14 mouse cellular contexts compared by ENCODE assay signal in the genomic region with DNA sequence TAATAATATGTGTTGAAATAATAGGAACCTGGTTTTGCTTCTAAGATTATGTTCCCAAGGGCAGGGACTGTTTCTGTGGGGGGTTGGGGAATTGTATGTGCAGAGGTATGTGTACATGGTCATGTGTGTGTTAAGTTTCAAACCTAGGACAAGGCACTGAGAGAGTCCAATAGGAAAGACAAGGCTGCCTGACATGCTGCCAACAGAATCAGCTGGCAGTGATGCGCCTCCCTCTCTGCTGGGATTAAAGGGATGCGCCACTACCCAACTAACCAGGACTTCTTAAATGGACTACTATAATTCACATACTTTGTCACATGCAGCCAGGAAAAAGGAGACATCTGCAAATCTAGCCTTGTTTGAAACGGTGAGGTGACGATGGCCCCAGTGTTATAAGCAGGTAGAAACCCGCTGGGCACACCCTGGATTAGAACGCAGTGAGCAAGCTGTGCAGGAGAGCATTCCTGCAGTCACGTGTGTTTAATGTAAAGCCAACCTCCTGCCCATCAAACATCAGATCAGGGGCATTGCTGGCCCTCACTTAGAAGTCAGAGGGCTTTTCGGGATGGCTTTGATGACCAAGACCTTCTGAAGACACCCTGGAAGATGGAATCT. TPM values are rescaled to one million over a fixed set of nuclear protein-coding genes. Genes with fewer than 3 reads are reported as not detected.
A peak's percentile ranks its signal among the peaks of the same experiment; 100 is the strongest.
DNase-seq lines count a peak whose midpoint lies in the region; ATAC-seq and TF ChIP-seq lines count a peak whose summit lies in the region.
"Had no signal": no experiment of that assay in that cellular context is flagged by ENCODE, and none has a peak within 500 bp of the region (broad histone marks: within the 10 kb centered on the region; RNA-seq: fewer than 3 reads in every experiment).

No protein-coding gene starts in this region.

- H3K9ac ChIP-seq in forebrain, embryonic 13.5 days = no peak overlapping the region
- no peak overlapping the region for H3K9ac ChIP-seq in lung, embryonic 14.5 days
- H3K9ac ChIP-seq in hindbrain, embryonic 14.5 days = 0 out of 2 replicates have a peak overlapping the region, but pooled peaks have one; percentile 21
- H3K9ac ChIP-seq in stomach, embryonic 15.5 days = no peak overlapping the region

- H3K4me1 ChIP-seq in forebrain, embryonic 10.5 days = peaks cover 70% of the 10 kb centered on the region
- peaks cover 32% of the 10 kb centered on the region for H3K4me1 ChIP-seq in forebrain, embryonic 13.5 days
- peaks cover 9% of the 10 kb centered on the region for H3K4me1 ChIP-seq in lung, embryonic 14.5 days (ENCODE audit: insufficient read depth)
- peaks cover 17% of the 10 kb centered on the region for H3K4me1 ChIP-seq in hindbrain, embryonic 14.5 days (replicated peaks; ENCODE audit: control insufficient read depth, insufficient read depth, low read length)
- H3K4me1 ChIP-seq in stomach, embryonic 15.5 days = peaks cover 17% of the 10 kb centered on the region; the same call in 1 of the 2 replicates

- no peaks in the 10 kb centered on the region for H3K36me3 ChIP-seq in forebrain, embryonic 10.5 days (replicated peaks)
- H3K36me3 ChIP-seq in forebrain, embryonic 13.5 days (ENCODE audit: poor library complexity, severe bottlenecking) = no peaks in the 10 kb centered on the region
- no peaks in the 10 kb centered on the region for H3K36me3 ChIP-seq in lung, embryonic 14.5 days (ENCODE audit: insufficient read depth)
- H3K36me3 ChIP-seq in hindbrain, embryonic 14.5 days (replicated peaks; ENCODE audit: control insufficient read depth, insufficient read depth) = no peaks in the 10 kb centered on the region
- H3K36me3 ChIP-seq in stomach, embryonic 15.5 days = no peaks in the 10 kb centered on the region

- H3K4me3 ChIP-seq in forebrain, embryonic 10.5 days = no peak overlapping the region
- H3K4me3 ChIP-seq in forebrain, embryonic 13.5 days = no peak overlapping the region
- H3K4me3 ChIP-seq in lung, embryonic 14.5 days (ENCODE audit: low read depth, low read length) = no peak overlapping the region
- H3K4me3 ChIP-seq in hindbrain, embryonic 14.5 days (replicated peaks; ENCODE audit: low read length) = 0 out of 2 replicates have a peak overlapping the region, but pooled peaks have one; percentile 12
- no peak overlapping the region for H3K4me3 ChIP-seq in stomach, embryonic 15.5 days (replicated peaks)
- H3K4me3 ChIP-seq: erythroblast, embryonic 14.5 days had no signal

- no peak for DNase-seq in forebrain, embryonic 10.5 days (ENCODE audit: extremely low spot score, low spot score)
- no peak for DNase-seq in lung, embryonic 14.5 days
- no peak for DNase-seq in lung, postnatal 10 days
- DNase-seq in hindbrain, embryonic 14.5 days (ENCODE audit: low spot score) = no peak
- no peak for DNase-seq in frontal cortex, postnatal 14 days (ENCODE audit: low spot score in 2 of 2)
- DNase-seq in frontal cortex, adult 2 months (ENCODE audit: extremely low spot score in 1 of 2, low spot score in 1 of 2) = no peak
- DNase-seq: B cell, adult 2 months; gastrocnemius, postnatal 25 days; heart, postnatal 14 days; kidney, adult 2 months; right cerebral cortex, postnatal 25 days had no signal

- TF ChIP-seq CTCF in lung, embryonic 14.5 days (IDR thresholded peaks at IDR 0.05; ENCODE audit: low read depth) = no peak

- no peak for ATAC-seq in forebrain, embryonic 13.5 days
- ATAC-seq in lung, embryonic 14.5 days (ENCODE audit: insufficient read depth) = no peak
- ATAC-seq in hindbrain, embryonic 14.5 days (ENCODE audit: low FRiP score) = no peak
- ATAC-seq in stomach, embryonic 15.5 days (ENCODE audit: insufficient read depth, low FRiP score, low read depth) = no peak

- WGBS in forebrain, embryonic 10.5 days = 49% methylated on average over 8 of the region's 8 CpGs
- 43% methylated on average over 8 of the region's 8 CpGs for WGBS in forebrain, embryonic 13.5 days
- WGBS in lung, embryonic 14.5 days = 41% methylated on average over 8 of the region's 8 CpGs
- WGBS in hindbrain, embryonic 14.5 days = 30% methylated on average over 8 of the region's 8 CpGs
- WGBS in stomach, embryonic 15.5 days = 51% methylated on average over 8 of the region's 8 CpGs

- peak overlapping the region; percentile 75; the same call in 1 of the 2 replicates for H3K27ac ChIP-seq in forebrain, embryonic 10.5 days
- H3K27ac ChIP-seq in forebrain, embryonic 13.5 days = no peak overlapping the region
- no peak overlapping the region for H3K27ac ChIP-seq in lung, embryonic 14.5 days (ENCODE audit: low read depth)
- H3K27ac ChIP-seq in hindbrain, embryonic 14.5 days = peak overlapping the region; percentile 54; the same call in 1 of the 2 replicates
- H3K27ac ChIP-seq in stomach, embryonic 15.5 days = peak overlapping the region; percentile 65; the same call in 1 of the 2 replicates

- H3K27me3 ChIP-seq in forebrain, embryonic 10.5 days (ENCODE audit: poor library complexity, severe bottlenecking) = peaks cover 37% of the 10 kb centered on the region
- 0 out of 2 replicates have a peak, but pooled peaks cover 4% of the 10 kb centered on the region for H3K27me3 ChIP-seq in forebrain, embryonic 13.5 days
- no peaks in the 10 kb centered on the region for H3K27me3 ChIP-seq in lung, embryonic 14.5 days (ENCODE audit: insufficient read depth, low read length)
- H3K27me3 ChIP-seq in hindbrain, embryonic 14.5 days (ENCODE audit: control insufficient read depth, insufficient read depth, low read length) = no peaks in the 10 kb centered on the region
- H3K27me3 ChIP-seq in stomach, embryonic 15.5 days (replicated peaks) = no peaks in the 10 kb centered on the region

- no peaks in the 10 kb centered on the region for H3K9me3 ChIP-seq in forebrain, embryonic 10.5 days
- no peaks in the 10 kb centered on the region for H3K9me3 ChIP-seq in forebrain, embryonic 13.5 days (replicated peaks)
- no peaks in the 10 kb centered on the region for H3K9me3 ChIP-seq in lung, embryonic 14.5 days (ENCODE audit: low read depth, low read length)
- H3K9me3 ChIP-seq in hindbrain, embryonic 14.5 days (ENCODE audit: control insufficient read depth, low read length) = no peaks in the 10 kb centered on the region
- H3K9me3 ChIP-seq in stomach, embryonic 15.5 days = no peaks in the 10 kb centered on the region

- H3K4me2 ChIP-seq in forebrain, embryonic 13.5 days = no peak overlapping the region
- H3K4me2 ChIP-seq in lung, embryonic 14.5 days = peak overlapping the region; percentile 57; the same call in 1 of the 2 replicates
- peak overlapping the region; percentile 52; the same call in 1 of the 2 replicates for H3K4me2 ChIP-seq in hindbrain, embryonic 14.5 days (replicated peaks)
- H3K4me2 ChIP-seq in stomach, embryonic 15.5 days = peak overlapping the region; percentile 46

RNA-seq across cellular contexts. Expression of gene Zbtb34, which starts 4.0 kb away (rescaled TPM):
- 6.6 and 7.6 TPM in 2 replicates for polyA plus RNA-seq in forebrain, embryonic 10.5 days (2016; fragmentation: Nextera tagmentation; extraction: Ambion mirVana)
- polyA plus RNA-seq in forebrain, embryonic 13.5 days (2015; fragmentation: Nextera tagmentation; extraction: Ambion mirVana) = 4.8 and 6.5 TPM in 2 replicates
- polyA plus RNA-seq in lung, embryonic 14.5 days (2014; fragmentation: Nextera tagmentation; extraction: Ambion mirVana) = 9.6 and 10.8 TPM in 2 replicates
- polyA plus RNA-seq in hindbrain, embryonic 14.5 days (2014; fragmentation: Nextera tagmentation; extraction: Ambion mirVana) = 10.6 and 11.2 TPM in 2 replicates
- polyA plus RNA-seq in stomach, embryonic 15.5 days (2015; fragmentation: Nextera tagmentation; extraction: Ambion mirVana) = 5.4 and 5.9 TPM in 2 replicates
- polyA plus RNA-seq in frontal cortex, adult 2 months (2012; rRNA removed) = 16.0 and 17.5 TPM in 2 replicates

RNA-seq across cellular contexts. Expression of gene Zbtb43, which starts 33.2 kb away (rescaled TPM):
- polyA plus RNA-seq in forebrain, embryonic 10.5 days (2016; fragmentation: Nextera tagmentation; extraction: Ambion mirVana) = 19.8 and 19.9 TPM in 2 replicates
- polyA plus RNA-seq in forebrain, embryonic 13.5 days (2015; fragmentation: Nextera tagmentation; extraction: Ambion mirVana) = 27.6 and 29.7 TPM in 2 replicates
- polyA plus RNA-seq in lung, embryonic 14.5 days (2014; fragmentation: Nextera tagmentation; extraction: Ambion mirVana) = 16.4 and 17.2 TPM in 2 replicates
- 30.5 and 31.6 TPM in 2 replicates for polyA plus RNA-seq in hindbrain, embryonic 14.5 days (2014; fragmentation: Nextera tagmentation; extraction: Ambion mirVana)
- polyA plus RNA-seq in stomach, embryonic 15.5 days (2015; fragmentation: Nextera tagmentation; extraction: Ambion mirVana) = 14.1 and 16.7 TPM in 2 replicates
- polyA plus RNA-seq in frontal cortex, adult 2 months (2012; rRNA removed) = 22.9 and 23.5 TPM in 2 replicates

Comparison
In these comparisons a context has a peak if more than half of its experiments do, and no peak if none do; other contexts are left out.
1. H3K27ac ChIP-seq: peak in forebrain, embryonic 10.5 days (single experiment), hindbrain, embryonic 14.5 days (single experiment) and stomach, embryonic 15.5 days (single experiment); none in forebrain, embryonic 13.5 days (single experiment) and lung, embryonic 14.5 days (single experiment).